Mouse (Mus musculus): Measurements from ENCODE around the gene Auts2. TPM values are rescaled to one million over a fixed set of nuclear protein-coding genes. Genes with fewer than 3 reads are reported as not detected.

The Auts2 gene
- polyA plus RNA-seq, 1 experiment from 2014 or later: 56.7 TPM

DNA sequence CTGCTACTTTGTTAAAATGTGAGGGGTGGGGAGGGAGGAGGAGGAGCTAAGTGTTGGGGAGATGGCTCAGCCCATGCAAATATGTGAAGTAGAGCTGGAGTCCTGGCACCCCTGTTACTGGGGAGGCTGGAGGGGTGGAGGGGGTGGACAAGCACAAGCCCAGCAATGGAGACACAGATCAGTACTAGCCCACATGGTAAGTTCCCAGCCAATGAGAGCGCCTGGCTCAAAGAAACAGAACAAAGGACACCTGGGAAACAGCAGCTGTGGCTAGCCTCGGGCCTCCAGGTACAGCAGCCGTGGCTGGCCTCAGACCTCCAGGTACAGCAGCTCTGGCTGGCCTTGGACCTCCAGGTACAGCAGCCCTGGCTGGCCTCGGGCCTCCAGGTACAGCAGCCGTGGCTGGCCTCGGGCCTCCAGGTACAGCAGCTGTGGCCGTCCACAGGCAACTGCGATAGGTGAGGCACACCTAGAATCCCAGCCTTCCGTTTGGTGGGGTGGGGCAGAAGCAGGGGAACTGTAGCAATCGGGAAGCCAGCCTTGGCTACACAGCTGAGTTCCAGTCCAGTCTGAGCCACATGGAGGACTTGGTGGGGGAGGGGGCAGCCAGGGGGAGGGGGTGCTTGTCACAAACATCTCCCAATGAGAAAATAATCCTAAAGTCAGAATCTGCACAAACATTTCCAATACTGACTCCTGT, 1046.5 kb downstream of the Auts2 start:
- H3K36me3 ChIP-seq: peaks cover 56% of the 10 kb centered on the region
- H3K4me3 ChIP-seq: no peak overlapping the region
- H3K27me3 ChIP-seq (ENCODE audit: insufficient read depth, poor library complexity, severe bottlenecking): no peaks in the 10 kb centered on the region
- WGBS: 96% methylated on average over 10 of the region's 10 CpGs
- 0 out of 2 replicates have a peak, but pooled peaks cover 2% of the 10 kb centered on the region for H3K9me3 ChIP-seq
- H3K27ac ChIP-seq: no peak overlapping the region
- no peak for DNase-seq (ENCODE audit: low spot score)
- peaks cover 18% of the 10 kb centered on the region for H3K4me1 ChIP-seq (replicated peaks)

DNA sequence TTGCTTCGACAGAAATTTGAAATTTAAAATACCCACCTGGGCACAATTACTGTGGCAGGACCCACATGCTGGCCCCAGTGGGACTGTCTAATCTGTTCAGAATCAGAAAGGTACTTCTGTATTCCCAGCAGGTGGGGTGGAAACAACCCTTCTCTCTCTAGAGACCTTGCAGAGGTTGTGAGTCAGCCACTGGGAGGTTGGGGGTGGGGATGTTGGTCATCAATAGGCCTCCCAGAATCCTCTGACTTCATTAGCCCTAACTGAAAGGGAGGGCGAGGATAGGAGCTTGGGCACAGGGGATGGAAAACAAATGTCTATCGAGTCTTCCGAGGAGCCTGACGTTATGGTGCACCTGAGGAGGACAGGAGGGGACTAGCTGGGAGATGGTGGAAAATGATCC, 1048.6 kb downstream of the Auts2 start:
- 85% methylated on average over 5 of the region's 5 CpGs for WGBS

DNA sequence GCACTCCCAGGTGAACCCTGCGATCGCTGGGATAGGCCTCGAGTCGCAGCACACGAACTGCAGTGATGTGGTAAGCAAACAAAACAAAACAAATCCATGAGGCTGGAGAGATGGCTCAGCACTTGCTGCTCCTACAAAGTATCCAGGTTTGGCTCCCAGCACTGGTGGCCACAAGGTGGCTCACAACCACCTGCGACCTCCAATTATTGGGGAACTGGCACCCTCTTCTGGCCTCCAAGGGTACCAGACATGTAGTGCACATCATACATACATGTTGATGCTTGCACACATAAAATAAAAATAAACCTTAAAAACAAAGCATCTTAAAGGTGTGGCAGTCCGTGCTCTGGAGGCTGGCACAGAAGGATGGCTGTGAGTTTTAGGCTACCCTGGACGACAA, 1050.6 kb downstream of the Auts2 start:
- DNase-seq (ENCODE audit: low spot score): no peak
- Histone ChIP-seq H3K9me3 (no peaks in the 10 kb centered on the region), H3K4me3 (no peak overlapping the region), H3K27me3 (ENCODE audit: insufficient read depth, poor library complexity, severe bottlenecking) (no peaks in the 10 kb centered on the region), H3K4me1 (replicated peaks) (peaks cover 20% of the 10 kb centered on the region), H3K36me3 (peaks cover 51% of the 10 kb centered on the region), H3K27ac (no peak overlapping the region)
- 84% methylated on average over 8 of the region's 8 CpGs for WGBS

More for the DNA sequence above, 1048.6 kb downstream of the Auts2 start:
- Histone ChIP-seq H3K36me3 (peaks cover 54% of the 10 kb centered on the region), H3K9me3 (0 out of 2 replicates have a peak, but pooled peaks cover 2% of the 10 kb centered on the region), H3K4me3 (no peak overlapping the region), H3K4me1 (replicated peaks) (peaks cover 20% of the 10 kb centered on the region), H3K27me3 (ENCODE audit: insufficient read depth, poor library complexity, severe bottlenecking) (no peaks in the 10 kb centered on the region), H3K27ac (no peak overlapping the region)
- no peak for DNase-seq (ENCODE audit: low spot score)

DNA sequence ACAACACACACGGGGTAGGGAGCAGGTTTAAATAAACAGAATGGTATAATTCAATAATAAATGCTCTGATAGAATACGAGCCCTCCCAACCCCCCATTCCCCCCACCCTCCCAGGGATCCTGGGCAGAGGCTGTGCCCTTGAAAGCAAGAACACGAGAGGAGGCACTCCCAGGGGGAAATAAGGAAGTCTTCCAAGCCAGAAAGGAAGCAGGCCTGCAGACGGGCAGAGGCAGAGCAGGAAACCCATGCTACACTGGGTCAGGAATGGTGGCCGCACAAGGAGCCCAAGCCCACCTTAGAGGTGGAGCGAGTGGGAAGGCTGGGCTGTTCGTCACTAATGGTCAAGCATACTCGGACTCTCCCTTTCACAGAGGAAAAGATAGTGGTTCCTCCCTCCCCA, 1051.3 kb downstream of the Auts2 start:
- Histone ChIP-seq H3K4me3 (no peak overlapping the region), H3K9me3 (no peaks in the 10 kb centered on the region), H3K4me1 (replicated peaks) (peaks cover 19% of the 10 kb centered on the region), H3K27ac (no peak overlapping the region), H3K36me3 (peaks cover 55% of the 10 kb centered on the region), H3K27me3 (ENCODE audit: insufficient read depth, poor library complexity, severe bottlenecking) (no peaks in the 10 kb centered on the region)
- no peak for DNase-seq (ENCODE audit: low spot score)
- WGBS: 79% methylated on average over 8 of the region's 8 CpGs

DNA sequence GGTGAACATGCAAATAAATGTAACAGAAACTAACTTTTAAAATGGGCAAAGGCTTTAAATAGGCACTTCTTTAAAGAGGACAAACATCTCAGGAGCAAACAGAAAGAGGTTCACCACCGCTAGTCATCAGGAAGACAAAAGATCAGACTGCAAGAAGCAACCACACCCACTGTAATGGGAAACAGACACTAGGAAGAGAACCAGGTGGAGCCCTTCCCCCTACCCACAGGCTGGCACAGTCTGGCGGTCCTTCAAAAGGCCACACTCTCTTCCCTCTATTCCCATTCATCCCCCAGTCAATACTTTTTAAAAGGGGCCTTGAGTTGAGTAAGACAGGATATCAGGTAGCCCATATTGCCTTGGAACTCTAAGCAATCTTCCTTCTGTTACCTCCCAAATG, 1052.3 kb downstream of the Auts2 start:
- no peaks in the 10 kb centered on the region for H3K27me3 ChIP-seq (ENCODE audit: insufficient read depth, poor library complexity, severe bottlenecking)
- WGBS: 82% methylated on average over 2 of the region's 2 CpGs
- peaks cover 58% of the 10 kb centered on the region for H3K36me3 ChIP-seq
- no peak for DNase-seq (ENCODE audit: low spot score)
- H3K9me3 ChIP-seq: peaks cover 7% of the 10 kb centered on the region; the same call in 1 of the 2 replicates
- H3K4me1 ChIP-seq (replicated peaks): peaks cover 14% of the 10 kb centered on the region
- no peak overlapping the region for H3K4me3 ChIP-seq
- H3K27ac ChIP-seq: no peak overlapping the region

DNA sequence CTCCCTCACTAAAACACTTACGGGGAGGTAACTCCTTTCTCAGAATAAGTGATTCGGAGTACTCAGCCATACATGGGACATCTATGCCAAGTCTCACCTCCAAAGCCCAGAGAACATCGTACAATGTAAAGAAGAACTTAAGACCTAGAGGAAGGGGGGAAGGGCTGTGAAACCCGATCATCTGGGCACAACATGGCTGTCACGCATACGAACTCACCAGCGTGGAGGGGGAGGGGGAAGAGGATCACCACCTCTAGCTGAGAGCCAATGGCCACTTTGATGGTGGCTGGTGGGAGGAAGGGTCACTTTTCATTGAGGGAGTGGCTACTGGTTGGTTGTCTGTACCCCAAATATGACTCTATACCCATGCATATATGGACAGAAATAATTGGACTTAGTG, 1053.3 kb downstream of the Auts2 start:
- no peak for DNase-seq (ENCODE audit: low spot score)
- H3K36me3 ChIP-seq: peaks cover 55% of the 10 kb centered on the region
- H3K4me3 ChIP-seq: no peak overlapping the region
- H3K9me3 ChIP-seq: peaks cover 8% of the 10 kb centered on the region; the same call in 1 of the 2 replicates
- H3K27me3 ChIP-seq (ENCODE audit: insufficient read depth, poor library complexity, severe bottlenecking): no peaks in the 10 kb centered on the region
- H3K27ac ChIP-seq: no peak overlapping the region
- 91% methylated on average over 7 of the region's 7 CpGs for WGBS
- peaks cover 14% of the 10 kb centered on the region for H3K4me1 ChIP-seq (replicated peaks)

DNA sequence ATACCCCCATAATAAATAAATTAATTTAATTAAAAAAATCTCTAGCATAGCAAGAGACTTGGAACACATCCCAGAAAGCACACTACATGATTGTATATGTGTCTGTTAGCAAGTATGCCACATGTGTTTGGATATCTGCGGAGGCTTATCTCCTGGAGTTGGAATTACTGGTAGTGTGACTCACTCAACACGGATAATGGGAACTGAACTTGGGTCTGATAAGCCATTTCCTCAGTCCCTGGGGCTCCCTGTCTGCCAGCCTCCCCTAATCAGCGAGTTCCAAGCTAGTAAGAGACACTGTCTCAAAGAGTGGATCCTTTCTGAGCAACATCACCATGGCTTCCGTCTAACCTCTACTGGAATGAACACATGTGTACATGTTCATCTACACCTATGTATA, 1056.6 kb downstream of the Auts2 start:
- Histone ChIP-seq H3K9me3 (peaks cover 8% of the 10 kb centered on the region; the same call in 1 of the 2 replicates), H3K27me3 (ENCODE audit: insufficient read depth, poor library complexity, severe bottlenecking) (no peaks in the 10 kb centered on the region), H3K4me3 (no peak overlapping the region), H3K4me1 (replicated peaks) (0 out of 2 replicates have a peak, but pooled peaks cover under 1% of the 10 kb centered on the region), H3K27ac (no peak overlapping the region), H3K36me3 (peaks cover 49% of the 10 kb centered on the region)
- DNase-seq (ENCODE audit: low spot score): no peak
- 93% methylated on average over 4 of the region's 4 CpGs for WGBS

DNA sequence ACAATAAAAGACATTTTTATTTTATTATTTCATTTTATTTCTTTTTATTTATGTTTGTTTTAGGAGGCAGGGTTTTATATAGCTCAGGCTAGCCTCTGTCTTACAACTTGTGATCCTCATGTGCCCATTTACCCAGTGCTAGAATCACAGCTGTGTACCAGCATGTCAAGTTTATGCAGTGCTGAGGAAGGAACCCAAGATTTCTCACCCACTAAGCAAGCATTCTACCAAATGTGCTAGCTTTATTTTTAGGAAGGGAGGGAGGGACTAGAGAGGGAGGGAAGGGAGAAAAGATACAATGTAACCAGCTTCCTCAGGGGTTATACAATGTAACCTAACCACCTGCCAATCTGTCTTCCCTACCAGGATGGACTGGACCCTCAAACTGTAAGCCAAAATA, 1067.9 kb downstream of the Auts2 start:
- Histone ChIP-seq H3K27me3 (ENCODE audit: insufficient read depth, poor library complexity, severe bottlenecking) (no peaks in the 10 kb centered on the region), H3K9me3 (peaks cover 20% of the 10 kb centered on the region; the same call in 1 of the 2 replicates), H3K4me1 (replicated peaks) (no peaks in the 10 kb centered on the region), H3K27ac (no peak overlapping the region), H3K4me3 (no peak overlapping the region), H3K36me3 (peaks cover 97% of the 10 kb centered on the region)
- DNase-seq (ENCODE audit: low spot score): no peak

DNA sequence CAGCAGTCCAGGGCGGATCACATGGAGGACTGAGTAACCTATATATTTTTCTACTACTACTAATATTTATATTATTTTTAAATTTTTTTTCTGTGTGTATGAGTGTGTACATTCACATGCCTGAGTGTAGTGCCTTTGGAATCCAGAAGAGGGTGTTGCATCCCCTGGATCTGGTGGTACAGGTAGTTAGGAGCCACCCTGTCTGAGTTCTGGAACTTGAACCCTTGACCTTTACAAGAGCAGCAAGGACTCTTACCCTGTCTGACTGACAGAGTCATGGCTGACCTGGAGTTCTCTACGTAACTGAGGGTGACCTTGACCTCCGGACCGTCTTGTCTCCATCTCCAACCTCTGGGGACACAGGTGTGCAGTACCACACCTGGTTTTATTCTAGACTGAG, 1074.5 kb downstream of the Auts2 start:
- no peak overlapping the region for H3K27ac ChIP-seq
- H3K27me3 ChIP-seq (ENCODE audit: insufficient read depth, poor library complexity, severe bottlenecking): no peaks in the 10 kb centered on the region
- H3K4me3 ChIP-seq: no peak overlapping the region
- H3K36me3 ChIP-seq: peaks cover 100% of the 10 kb centered on the region
- no peak for DNase-seq (ENCODE audit: low spot score)
- no peaks in the 10 kb centered on the region for H3K9me3 ChIP-seq
- H3K4me1 ChIP-seq (replicated peaks): no peaks in the 10 kb centered on the region
- WGBS: 92% methylated on average over 4 of the region's 4 CpGs

DNA sequence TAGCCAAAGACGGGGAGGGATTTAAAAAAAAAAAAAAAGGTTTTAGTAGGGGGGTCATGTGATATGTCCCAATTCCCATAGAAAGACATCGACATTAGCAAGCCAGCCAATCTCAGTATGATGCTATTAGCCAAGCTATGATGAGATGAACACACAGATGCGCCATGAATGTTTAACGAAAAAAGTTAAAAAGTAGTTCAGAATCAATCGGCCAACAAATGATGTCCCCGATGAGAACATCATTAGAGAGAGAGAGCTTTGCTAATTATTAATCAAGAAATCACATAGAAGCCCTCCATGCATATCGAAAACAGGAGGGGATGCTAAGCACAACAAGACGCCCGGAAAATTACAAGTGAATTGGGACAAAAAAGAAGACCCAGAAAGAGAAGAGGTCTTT, 1077.0 kb downstream of the Auts2 start:
- Histone ChIP-seq H3K4me1 (replicated peaks) (no peaks in the 10 kb centered on the region), H3K9me3 (no peaks in the 10 kb centered on the region), H3K27me3 (ENCODE audit: insufficient read depth, poor library complexity, severe bottlenecking) (no peaks in the 10 kb centered on the region), H3K4me3 (no peak overlapping the region), H3K27ac (no peak overlapping the region), H3K36me3 (peaks cover 100% of the 10 kb centered on the region)
- DNase-seq (ENCODE audit: low spot score): no peak
- WGBS: 96% methylated on average over 9 of the region's 9 CpGs

DNA sequence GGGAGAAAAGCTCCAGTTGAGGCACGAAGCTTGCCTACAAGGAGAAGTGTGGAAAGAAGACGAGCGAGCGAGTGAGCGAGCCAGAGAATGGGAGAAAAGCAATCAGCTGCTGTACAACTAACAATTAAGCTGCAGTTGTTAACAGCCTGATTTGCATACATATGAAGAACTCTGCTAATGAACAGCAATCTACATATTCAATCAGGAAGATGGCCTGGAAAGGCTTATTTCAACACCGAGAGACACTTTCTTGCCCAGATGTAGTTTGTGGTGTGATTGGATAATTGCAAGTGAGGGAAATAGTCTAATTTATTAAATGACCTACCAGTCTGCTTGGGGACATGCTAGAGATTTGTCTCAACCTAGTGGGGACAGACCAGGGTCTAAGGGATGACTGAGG, 1079.7 kb downstream of the Auts2 start:
- Histone ChIP-seq H3K27ac (no peak overlapping the region), H3K4me3 (no peak overlapping the region)
- DNase-seq (ENCODE audit: low spot score): no peak

DNA sequence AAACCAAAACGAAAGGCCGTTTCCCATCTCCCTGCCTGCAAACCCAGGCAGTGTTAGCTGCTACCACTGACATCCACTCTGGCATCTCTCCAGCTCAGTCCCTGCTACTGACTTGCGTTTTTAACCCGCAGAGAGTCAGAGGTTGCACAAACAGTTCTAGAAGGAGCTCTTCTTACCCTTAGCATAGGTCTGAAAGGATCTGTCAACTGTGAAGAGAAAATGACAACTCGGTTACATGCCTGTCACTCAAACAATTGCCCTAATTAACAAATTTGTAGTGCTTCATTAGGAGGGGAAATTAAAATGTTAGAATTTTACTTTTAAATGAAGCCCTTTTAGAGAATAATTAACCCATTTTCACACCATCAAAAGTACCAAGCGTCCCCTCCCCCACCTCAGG, 1083.2 kb downstream of the Auts2 start:
- no peak for DNase-seq (ENCODE audit: low spot score)
- Histone ChIP-seq H3K9me3 (0 out of 2 replicates have a peak, but pooled peaks cover 2% of the 10 kb centered on the region), H3K4me3 (no peak overlapping the region), H3K4me1 (replicated peaks) (no peaks in the 10 kb centered on the region), H3K27ac (no peak overlapping the region), H3K27me3 (ENCODE audit: insufficient read depth, poor library complexity, severe bottlenecking) (no peaks in the 10 kb centered on the region), H3K36me3 (peaks cover 99% of the 10 kb centered on the region)
- 83% methylated on average over 6 of the region's 6 CpGs for WGBS

More for the DNA sequence above, 1079.7 kb downstream of the Auts2 start:
- 95% methylated on average over 6 of the region's 6 CpGs for WGBS
- H3K9me3 ChIP-seq: 0 out of 2 replicates have a peak, but pooled peaks cover 2% of the 10 kb centered on the region
- no peaks in the 10 kb centered on the region for H3K27me3 ChIP-seq (ENCODE audit: insufficient read depth, poor library complexity, severe bottlenecking)
- no peaks in the 10 kb centered on the region for H3K4me1 ChIP-seq (replicated peaks)
- peaks cover 99% of the 10 kb centered on the region for H3K36me3 ChIP-seq

DNA sequence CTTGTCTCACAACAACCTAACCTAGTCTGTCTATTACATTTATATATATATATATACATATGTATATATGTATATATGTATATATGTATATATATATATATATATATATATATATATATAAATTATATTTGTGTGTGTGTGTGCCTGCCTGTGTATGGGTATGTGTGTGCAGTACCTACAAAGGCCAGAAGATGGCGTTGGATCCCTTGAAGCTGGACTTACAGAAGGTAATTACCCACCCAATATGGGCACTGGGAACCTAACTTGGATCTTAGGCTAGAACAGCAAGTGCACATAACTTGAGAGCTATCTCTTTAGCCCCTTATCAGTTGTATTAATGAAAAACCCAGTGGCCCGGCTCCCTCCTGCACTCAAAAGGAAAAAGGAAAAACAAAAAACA, 1083.6 kb downstream of the Auts2 start:
- H3K9me3 ChIP-seq: 0 out of 2 replicates have a peak, but pooled peaks cover 2% of the 10 kb centered on the region
- 69% methylated on average over 2 of the region's 2 CpGs for WGBS
- H3K27me3 ChIP-seq (ENCODE audit: insufficient read depth, poor library complexity, severe bottlenecking): no peaks in the 10 kb centered on the region
- H3K36me3 ChIP-seq: peaks cover 99% of the 10 kb centered on the region
- H3K4me1 ChIP-seq (replicated peaks): no peaks in the 10 kb centered on the region
- DNase-seq (ENCODE audit: low spot score): no peak
- no peak overlapping the region for H3K4me3 ChIP-seq
- H3K27ac ChIP-seq: no peak overlapping the region
